Mouse (Mus musculus): ENCODE data around the gene Fancd2.
A peak's percentile ranks its signal among the peaks of the same experiment; 100 is the strongest.

The Fancd2 gene

DNA sequence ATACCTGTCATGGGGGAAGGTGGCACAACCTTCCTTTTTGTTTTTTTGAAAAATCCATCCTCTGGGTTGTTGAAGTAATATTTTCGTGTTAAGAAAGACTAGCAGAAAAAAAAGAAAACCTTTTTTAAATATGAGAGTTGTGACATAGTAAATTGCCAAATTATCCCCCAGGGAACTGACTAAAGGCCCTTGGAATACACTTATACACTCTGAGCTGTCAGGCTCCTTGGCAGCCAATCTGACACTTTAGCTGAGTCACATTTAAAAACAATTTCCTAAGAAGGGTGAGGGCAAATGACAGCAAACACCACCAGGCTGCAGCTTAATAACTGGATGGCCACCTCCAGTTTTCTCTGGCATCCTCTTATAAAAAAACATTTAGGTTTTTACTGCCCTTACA is 9.2 kb upstream of the Fancd2 start:
- DNase-seq (ENCODE audit: low spot score in 2 of 2), result no peak

DNA sequence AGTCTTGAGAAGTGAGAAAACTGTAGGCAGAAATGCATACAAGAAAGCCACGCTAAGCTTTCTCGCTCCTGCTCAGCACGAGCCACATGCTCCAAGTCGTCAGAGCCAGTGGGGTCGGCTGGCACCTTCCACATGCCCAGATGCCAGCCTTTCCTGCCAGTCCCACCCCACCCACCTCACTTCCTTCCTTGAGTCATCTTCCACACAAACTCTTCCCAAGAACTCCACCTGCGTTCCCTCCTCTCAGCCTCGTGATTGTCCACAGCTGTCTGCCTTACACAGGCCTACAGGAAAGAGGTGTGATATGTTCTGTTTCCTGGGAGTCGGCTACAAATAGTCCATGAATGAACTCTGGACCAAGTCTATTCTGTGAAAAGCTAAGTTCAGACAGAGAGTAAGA is 8.1 kb upstream of the Fancd2 start:
- no peak for DNase-seq (ENCODE audit: low spot score in 2 of 2)

DNA sequence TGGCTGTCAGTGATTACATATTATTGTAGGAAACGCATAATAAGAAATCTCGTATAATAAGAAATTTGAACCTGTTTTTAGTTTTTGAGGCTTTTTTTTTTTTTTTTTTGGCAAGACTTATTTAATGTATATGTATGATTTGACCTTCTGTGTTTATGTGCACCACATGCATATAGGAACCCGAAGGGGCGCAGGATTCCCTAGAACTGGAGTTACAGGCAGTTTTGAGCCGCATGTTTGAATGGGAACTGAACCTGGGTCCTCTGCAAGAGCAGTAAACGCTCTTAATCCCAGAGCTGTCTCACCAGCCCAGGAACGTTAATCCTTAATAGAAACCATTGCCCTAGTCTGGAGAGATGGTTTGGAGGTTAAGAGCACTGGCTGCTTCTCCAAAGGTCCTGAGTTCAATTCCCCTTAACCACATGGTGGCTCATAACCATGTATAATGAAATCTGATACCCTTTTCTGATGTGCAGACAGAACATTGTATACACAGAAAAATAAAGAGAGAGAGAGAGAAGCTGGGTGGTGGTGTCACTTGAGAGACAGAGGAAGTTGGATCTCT is 440 bp downstream of the Fancd2 start:
- DNase-seq (ENCODE audit: low spot score in 2 of 2), result no peak

DNA sequence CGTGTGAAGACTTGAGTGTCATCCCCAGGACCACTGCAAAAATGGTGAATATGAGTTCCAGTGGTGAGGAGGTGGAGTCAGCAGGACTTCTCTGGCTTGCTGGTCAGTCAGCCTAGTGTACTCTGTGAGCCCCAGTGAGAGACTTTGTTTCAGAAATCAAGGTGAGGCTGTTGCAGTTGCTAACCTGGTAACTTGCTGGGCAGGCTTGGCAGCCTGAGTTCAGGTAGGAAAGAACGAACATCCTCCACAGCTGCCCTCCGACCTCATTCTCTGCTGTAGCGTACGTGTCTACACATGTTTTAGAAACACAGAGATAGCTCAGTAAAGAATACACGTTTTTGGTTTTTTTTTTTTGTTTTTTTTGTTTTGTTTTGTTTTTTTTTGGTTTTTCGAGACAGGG is 3.4 kb downstream of the Fancd2 start:
- no peak for DNase-seq (ENCODE audit: low spot score in 2 of 2)

DNA sequence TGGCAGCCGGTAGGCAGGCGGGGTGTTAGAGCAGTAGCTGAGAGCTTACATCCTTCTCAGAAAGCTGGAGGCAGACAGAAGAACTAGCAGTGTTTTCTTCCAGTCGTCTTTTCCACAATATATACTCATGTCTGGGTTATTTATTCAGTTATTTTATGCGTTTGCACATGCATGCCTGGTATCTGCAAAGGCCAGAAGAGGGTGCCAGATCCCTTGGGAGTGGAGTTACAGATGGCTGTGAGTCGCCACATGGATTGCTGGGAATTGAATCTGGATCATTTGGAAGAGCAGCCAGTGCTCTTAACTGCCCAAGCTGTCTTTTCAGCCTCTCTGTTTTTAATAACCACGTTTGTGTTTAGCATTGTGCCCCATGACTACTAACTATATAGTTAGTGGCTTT is 10.1 kb downstream of the Fancd2 start:
- no peak for DNase-seq (ENCODE audit: low spot score in 2 of 2)

DNA sequence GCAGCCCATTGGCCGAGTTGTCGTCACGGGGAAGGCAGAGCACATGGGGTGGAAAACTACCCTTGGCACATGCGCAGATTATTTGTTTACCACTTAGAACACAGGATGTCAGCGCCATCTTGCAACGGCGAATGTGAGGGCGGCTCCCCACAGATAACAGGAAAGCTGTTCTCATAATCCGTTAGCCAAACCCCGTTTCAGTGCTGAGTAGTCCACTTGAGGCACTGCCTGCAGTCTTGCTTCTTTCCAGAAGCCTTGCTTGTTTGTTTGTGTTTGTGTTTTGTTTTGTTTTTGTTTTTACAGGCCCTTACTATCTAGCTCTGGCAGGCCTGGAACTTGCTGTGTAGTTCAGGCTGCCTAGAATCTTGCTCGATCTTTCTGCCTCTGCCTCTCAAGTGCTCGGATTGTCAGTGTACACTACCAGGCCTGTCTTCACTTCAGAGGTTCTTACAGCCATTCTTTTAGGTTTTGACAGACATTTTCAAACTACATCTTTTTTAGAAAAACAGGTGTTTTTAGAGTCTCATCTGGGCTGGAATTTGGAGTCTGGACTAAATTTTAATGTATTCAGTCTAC is 12.5 kb downstream of the Fancd2 start:
- no peak for DNase-seq (ENCODE audit: low spot score in 2 of 2)

DNA sequence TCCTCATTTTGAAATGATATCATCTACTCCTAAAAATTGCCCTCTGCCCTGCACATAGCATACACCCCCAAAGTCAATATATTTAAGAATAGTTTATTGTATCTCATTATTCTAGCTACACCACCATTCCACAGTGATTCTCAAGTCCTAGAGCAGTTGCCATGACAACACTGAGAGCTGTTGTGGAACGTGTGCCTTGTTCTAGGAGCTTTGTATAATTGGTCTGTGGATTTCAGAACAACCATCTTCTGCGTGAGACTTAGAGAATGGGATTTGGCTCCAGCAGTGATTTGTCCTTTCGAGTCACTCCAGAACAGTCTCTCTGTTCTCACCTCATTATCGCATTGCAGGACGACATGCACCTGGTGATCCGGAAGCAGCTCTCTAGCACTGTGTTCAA is 28.3 kb downstream of the Fancd2 start:
- no peak for DNase-seq (ENCODE audit: low spot score in 2 of 2)

DNA sequence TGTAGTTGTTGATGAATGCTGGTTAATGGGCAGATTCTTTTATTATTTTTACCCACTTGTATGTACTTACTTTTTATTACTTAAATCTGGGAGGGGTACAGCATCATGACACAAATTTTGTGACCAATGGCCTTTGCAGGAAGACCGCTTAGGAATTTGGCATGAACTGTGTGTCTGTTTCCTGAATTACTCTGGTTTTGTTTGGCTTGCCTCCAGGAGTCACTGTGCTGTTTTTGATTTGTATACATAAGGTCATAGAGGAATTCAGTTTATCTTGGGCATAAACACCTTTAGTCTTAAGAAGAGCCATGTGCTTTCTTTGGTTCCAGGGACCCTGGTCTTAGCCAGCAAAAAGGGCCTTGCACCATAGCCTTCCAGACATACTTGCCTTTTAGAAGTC is 33.1 kb downstream of the Fancd2 start:
- DNase-seq (ENCODE audit: low spot score in 2 of 2), result no peak

DNA sequence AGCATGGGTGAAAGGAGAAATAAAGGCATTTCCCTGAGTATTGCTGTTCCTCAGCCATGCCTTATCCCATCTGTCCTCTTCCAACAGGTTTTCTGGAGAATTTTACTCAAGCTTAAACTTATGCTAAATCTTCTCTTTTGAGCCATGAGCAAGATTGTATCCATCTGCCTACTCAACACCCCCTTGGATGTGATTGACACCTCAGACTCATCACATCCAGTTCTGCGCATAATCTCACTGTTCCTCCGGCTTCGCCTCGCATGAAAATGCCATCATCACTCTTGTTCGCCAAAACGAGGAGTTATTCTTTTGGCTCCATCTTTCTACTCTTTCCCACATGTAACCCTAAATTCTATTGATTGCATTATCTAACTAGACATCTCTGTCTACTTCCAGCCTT is 44.6 kb downstream of the Fancd2 start:
- DNase-seq (ENCODE audit: low spot score in 2 of 2), result no peak

DNA sequence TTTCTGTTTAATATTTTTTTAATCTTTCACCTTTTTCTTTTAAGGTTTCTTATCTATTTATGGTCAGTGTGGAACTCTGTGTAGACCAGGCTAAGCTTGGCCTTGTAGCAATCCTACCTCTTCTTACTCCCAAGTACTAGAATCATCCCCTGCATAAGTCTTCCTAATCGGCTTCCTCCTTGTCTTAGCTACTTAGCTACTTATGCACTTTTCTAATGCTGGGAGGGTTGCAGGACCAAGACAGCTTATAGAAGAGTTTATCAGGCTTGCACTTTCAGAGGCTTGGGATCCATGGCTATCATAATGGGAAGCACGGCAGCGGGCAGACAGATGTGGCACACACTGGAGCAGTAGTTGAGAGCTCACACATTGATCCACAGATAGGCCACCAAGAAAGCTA is 47.8 kb downstream of the Fancd2 start:
- no peak for DNase-seq (ENCODE audit: low spot score in 2 of 2)

DNA sequence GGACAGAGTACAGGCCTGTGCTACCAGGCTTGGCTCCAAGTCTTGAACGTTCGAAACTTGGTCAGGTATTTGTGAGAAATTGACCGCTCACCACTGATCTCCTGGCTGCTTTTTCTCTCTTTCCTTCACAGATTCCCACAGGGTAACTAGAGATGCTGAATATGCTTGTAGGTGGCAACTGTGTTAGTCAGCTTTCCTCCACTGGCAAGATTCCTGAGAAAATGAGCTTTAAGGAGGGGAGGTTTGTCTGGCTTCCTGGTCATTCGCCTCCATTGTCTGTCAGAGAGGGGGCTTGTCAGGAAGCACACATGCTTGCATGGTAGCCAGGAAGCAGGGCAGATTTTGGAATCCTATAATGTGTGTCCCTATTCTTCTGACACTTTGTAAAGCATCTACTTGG is 51.5 kb downstream of the Fancd2 start:
- DNase-seq (ENCODE audit: low spot score in 2 of 2), result no peak

DNA sequence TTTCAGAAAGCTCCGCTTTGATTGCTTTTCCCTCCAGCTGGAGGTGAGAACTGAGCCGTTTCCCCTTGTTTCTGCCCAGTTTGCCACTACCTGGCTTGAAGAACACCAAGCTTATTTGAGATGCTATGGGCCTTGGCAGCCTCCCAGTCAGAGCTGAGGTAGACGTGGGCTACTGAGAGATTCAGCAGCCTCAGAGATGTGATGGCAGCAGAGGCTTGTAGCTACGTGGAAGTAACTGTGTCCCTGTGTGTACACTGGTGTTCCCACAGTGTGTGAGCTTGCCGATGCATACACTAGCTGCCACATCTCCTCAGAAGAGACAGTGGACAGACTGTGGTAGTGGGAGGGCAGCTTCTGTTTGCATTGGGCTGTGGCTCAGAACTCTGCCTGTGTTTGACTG is 53.6 kb downstream of the Fancd2 start:
- no peak for DNase-seq (ENCODE audit: low spot score in 2 of 2)

DNA sequence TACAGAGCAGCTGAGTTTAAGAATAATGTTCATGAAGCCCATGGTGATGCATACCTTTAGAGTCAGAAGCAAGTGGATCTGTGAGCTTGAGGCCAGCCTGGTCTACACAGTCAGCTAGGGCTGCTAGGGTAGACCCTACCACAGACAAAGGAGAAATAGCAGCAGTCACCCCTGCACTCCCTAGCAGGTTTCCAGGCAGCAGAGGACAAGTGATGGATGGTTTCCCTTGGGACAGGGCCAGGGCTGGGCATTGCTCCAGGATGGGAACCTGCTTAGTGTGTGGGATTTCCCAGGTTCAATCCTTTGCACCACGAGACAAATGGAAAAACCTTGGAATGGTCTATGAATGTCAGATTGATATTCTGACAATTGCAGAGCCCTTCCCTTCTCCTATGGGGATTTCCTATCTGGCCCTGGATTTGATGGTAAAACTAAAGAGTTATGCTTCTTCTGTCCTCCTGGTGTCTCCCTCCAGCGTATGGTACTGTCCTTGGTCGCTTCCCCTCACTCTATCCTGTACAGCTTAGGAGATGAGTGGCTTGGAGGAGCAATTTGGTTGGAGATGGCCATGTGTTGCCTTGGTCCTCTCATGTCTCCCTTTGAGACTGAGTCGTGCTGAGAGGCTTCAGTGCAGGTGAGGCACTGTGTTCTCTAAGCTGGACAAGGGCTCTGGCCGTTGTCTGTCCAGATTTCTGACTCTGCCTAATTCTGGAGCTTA is 55.1 kb downstream of the Fancd2 start:
- no peak for DNase-seq (ENCODE audit: low spot score in 2 of 2)

DNA sequence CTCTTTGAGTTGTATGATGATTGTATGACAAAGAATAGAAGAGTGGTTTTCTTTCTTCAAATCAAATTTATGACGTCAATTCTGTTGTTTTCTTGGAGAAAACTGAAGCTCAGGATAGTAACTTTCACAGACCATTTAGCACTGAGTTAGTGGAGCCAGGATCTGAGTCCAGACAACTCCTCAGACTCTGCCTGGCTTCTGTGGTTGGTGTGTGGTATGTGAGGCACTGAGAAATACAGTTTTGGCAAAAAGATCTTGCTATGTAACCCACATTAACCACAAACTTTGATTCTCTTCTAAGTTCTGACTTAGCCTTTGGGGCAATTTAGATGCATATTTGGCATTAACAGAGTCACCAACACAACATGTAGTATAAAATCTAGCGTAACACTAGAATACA is 61.2 kb downstream of the Fancd2 start:
- DNase-seq (ENCODE audit: low spot score in 2 of 2), result no peak

DNA sequence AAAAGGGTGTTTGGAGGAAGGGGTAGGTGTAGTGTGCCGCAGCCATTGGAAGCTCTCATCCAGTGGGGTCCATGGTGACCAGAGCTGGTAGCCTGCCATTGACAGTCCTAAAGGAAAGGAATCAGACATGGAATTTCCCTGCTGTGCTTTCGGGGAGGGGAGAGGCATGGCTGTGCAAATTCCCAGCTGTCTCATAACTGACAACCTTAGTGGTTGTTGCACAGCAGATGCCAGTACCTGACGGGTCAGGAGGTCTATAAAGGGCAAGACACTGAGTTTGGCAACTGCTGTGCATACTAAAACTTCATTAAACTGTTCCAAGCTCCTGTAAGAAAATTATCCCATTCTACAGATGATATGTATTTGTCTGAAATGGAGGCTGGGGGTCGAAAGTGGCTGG is 66.5 kb downstream of the Fancd2 start:
- DNase-seq (ENCODE audit: low spot score in 2 of 2), result no peak

DNA sequence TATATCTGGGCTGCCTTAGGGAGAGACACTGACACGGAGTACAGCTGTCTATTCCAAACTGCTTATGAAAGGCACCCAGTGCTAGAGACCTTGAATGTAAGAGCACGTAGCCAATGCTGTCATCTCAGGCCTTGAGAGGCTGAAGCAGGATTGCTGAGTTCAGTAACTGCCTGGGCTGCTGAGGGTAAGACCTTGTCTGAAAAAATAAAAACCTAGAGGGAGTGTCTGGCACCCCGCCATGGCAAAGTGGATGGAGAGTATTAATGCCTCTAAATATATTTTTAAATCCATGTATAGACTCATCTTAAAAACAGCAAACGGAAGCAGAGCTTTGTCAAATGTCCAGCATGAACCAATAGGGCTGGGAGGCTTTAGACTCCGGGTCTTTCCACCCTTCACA is 68.4 kb downstream of the Fancd2 start:
- DNase-seq (ENCODE audit: low spot score in 2 of 2), result peak in 1 of 2 experiments; percentile 39

DNA sequence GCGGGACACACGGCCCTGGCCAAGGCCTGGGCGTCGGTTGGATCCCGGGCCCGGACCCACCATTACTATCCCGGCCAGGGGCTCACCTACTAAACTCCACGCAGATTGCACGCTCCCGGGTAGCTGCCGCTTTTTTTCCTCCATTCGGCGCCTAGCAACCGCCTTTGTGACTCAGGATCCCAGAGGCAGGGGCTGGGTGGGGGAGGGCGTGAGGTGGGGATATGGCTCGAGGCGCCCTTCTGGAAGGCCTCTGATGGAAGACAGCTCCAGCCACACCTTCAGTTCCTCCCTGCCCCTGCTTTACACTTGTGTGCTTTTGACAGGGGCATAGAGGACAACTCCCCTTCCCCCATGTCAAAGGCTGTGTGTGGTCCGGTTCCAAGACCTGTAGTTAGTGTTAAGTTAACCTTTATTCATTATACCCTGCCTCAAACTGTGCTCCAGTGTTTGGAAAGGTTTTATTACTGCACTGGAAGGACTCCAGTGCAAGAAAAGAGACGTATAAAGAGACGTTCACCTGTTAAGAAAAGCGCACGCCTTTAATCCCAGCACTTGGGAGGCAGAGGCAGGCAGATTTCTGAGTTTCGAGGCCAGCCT is 69.2 kb downstream of the Fancd2 start, which contains the start of gene Fancd2os:
Gene Fancd2os, minus strand, starts transcription at position 173 of the 597 bp plus-strand sequence.
- DNase-seq (ENCODE audit: low spot score in 2 of 2), result no peak

DNA sequence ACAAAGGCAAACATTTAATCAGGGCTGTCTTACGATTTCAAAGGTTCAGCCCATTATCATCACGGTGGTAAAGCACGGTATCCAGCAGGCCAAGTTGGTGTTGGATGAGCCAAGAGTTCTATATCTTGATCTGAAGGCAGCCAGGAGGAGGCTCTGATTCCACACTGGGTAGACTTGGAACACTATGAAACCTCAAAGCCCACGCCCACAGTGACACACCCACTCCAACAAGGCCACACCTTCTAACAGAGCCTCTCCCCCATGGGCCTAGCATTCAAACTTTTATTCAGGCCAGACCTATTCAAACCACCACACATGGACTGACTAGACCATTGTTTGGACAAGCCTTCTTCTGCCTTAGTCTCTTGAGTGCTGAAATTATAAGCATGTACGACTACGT is 71.3 kb downstream of the Fancd2 start:
- DNase-seq (ENCODE audit: low spot score in 2 of 2), result no peak

DNA sequence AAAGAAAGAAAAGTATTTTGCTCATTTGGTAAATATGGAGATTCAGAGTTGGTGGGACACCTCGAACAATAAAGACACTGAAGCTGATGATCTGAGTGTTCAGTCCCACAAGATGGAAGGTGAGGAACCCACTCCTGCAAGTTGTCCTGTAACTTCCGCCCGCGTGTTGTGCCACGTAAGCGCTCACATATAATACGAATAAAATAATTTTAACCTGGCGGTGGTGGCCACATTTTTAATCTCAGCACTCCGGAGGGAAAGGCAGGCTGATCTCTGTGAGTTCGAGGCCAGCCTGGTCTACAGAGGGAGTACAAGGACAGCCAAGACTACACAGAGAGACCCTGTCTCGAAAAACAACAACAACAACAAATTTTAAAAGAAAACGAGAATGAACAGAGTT is 72.5 kb downstream of the Fancd2 start:
- no peak for DNase-seq (ENCODE audit: low spot score in 2 of 2)

DNA sequence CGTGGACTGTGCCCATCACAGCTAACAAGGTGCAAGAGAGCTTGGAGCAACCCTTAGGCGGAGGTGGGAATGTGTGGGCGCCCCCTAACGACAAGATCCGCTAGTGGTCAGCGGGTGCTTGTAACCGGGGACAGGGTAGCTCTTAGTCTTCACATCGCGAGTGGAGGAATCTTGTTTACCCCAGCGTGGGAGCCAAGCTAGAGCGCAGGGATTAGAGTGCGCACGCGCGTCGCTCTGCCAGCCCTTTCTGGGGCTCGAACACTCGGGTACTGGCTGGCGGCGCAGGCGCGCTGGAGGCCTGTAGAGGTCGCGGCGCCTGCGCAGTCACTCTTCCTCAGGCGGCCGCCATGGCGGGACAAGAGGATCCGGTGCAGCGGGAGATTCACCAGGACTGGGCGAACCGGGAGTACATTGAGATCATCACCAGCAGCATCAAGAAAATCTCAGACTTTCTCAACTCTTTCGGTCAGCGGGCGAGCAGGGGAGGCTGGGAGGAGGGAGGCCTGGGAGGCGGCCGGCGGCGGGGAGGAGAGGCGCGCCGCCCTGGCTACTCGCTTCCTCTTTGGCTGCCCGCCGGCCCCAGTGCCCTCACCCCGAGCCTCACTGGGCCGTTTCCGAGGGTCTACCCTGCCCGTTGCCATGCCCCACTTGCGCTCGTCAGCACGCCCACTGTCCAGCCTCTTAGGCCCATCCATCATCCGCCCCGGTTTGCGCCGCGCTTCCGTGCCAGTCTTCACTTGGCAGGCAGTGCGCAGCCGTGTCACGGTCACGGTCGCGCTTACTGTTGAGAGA is 73.1 kb downstream of the Fancd2 start, which contains the start of gene Brk1:
Gene Brk1, plus strand, starts transcription at position 341 of the 792 bp plus-strand sequence.
- DNase-seq (ENCODE audit: low spot score in 2 of 2), result peak; percentile 80 to 84

DNA sequence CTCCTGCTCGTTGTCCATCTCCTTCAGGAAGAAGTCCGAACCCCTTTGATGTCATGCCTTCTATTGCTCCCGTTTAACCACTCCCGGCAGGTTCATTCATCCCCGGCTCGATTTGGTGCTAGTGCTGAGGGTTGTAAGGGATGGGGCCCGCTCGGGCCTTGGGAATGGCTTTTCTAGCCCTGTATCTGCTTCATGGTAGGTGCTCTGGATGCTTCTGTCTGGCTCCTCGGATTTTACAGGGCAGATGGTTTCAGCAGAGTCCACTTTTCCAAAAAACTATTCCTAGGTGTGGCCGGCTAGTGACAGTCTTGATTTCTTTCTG is 73.7 kb downstream of the Fancd2 start:
- DNase-seq (ENCODE audit: low spot score in 2 of 2), result no peak

DNA sequence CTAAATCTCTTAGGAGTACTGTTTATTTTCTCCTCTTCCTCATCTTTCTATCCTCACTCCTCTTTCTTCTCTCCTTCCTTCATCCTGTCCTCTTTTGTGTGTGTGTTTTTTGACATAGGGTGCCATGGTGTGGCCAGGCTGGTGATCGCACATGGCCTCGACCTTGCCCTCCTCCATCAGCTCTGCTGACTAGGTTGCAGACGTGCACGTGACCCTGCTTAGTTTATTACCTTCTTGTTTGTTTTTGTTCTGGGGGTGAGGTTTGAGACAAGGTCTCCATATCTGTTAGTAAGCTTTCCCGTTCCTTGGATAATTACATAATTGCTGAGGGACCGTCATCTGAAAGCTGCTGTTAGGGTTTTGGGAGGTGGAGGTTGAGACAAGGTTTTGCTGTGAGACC is 77.4 kb downstream of the Fancd2 start:
- no peak for DNase-seq (ENCODE audit: low spot score in 2 of 2)
